13 mouse cellular contexts compared by ENCODE assay signal in the genomic region with DNA sequence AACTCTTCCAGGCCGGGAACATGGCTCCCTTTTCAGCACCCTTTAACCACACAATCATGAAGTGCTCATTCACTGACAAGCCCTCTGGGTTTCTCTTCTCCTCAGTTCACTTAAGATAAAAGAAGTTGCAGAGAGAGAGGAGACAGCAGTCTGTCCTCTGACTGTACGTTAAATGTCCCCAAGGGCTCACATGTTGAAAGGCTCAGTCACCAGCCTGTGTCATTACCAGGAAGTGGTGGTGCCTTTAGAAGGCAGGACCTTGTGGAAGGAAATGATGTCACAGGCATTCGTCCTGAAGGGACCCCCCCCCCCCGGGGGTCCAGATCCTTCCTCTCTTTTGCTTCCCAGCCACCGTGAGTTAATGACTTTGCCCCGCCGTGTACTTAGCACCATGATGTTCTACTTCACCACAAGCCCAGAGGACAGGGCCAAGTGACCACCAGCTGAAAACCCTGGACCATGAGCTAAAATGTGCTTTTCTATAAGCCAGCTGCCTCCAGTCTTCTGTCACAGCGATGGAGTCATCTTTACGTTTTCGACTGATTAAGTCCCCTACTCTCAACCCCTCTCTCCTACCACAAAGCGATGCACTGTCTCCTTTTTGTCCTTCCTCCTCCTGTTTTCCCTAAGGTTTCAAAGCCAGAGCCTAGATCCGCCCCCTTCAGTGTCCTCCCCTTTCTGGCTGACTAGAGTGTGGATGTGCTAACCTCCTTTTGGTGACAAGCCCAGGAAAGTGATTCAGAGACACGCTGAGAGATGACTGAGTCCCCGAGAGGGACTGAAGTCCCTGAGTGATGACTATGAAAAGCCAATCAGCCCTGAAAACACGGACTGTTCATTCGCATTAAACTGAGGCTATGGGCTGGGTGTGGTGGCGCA. TPM values are rescaled to one million over a fixed set of nuclear protein-coding genes. Genes with fewer than 3 reads are reported as not detected.
A peak's percentile ranks its signal among the peaks of the same experiment; 100 is the strongest.
DNase-seq lines count a peak whose midpoint lies in the region; ATAC-seq and TF ChIP-seq lines count a peak whose summit lies in the region.
"Had no signal": no experiment of that assay in that cellular context is flagged by ENCODE, and none has a peak within 500 bp of the region (broad histone marks: within the 10 kb centered on the region; RNA-seq: fewer than 3 reads in every experiment).

No protein-coding gene starts in this region.

- no peak for TF ChIP-seq CTCF in kidney, adult 2 months (conservative IDR thresholded peaks at IDR 0.05; ENCODE audit: insufficient read depth, insufficient read length, low read depth, low read length)

- H3K4me1 ChIP-seq in hindbrain, embryonic 12.5 days: peaks cover 7% of the 10 kb centered on the region; the same call in 1 of the 2 replicates
- peaks cover 12% of the 10 kb centered on the region for H3K4me1 ChIP-seq in hindbrain, embryonic 10.5 days (replicated peaks)
- peaks cover 43% of the 10 kb centered on the region for H3K4me1 ChIP-seq in heart, embryonic 13.5 days
- H3K4me1 ChIP-seq in kidney, adult 2 months (ENCODE audit: control insufficient read depth, insufficient read depth, low read length): no peaks in the 10 kb centered on the region; the same call in 1 of the 2 replicates

- no peaks in the 10 kb centered on the region for H3K36me3 ChIP-seq in hindbrain, embryonic 12.5 days
- no peaks in the 10 kb centered on the region for H3K36me3 ChIP-seq in hindbrain, embryonic 10.5 days
- no peaks in the 10 kb centered on the region for H3K36me3 ChIP-seq in heart, embryonic 13.5 days
- H3K36me3 ChIP-seq in kidney, adult 2 months (ENCODE audit: control insufficient read depth, insufficient read depth, low read length): no peaks in the 10 kb centered on the region
- H3K36me3 ChIP-seq: neural tube, embryonic 12.5 days; stomach, embryonic 15.5 days had no signal

- H3K9ac ChIP-seq in hindbrain, embryonic 12.5 days: no peak overlapping the region
- no peak overlapping the region for H3K9ac ChIP-seq in heart, embryonic 13.5 days
- H3K9ac ChIP-seq: forebrain, postnatal 0 days; neural tube, embryonic 12.5 days; stomach, embryonic 15.5 days had no signal

- no peak for TF ChIP-seq POLR2A in kidney, adult 2 months (IDR thresholded peaks at IDR 0.05; ENCODE audit: low read depth, low read length)

- peaks cover 2% of the 10 kb centered on the region; the same call in 1 of the 2 replicates for H3K27me3 ChIP-seq in hindbrain, embryonic 12.5 days
- H3K27me3 ChIP-seq in hindbrain, embryonic 10.5 days (ENCODE audit: insufficient read depth, poor library complexity, severe bottlenecking): peaks cover 8% of the 10 kb centered on the region
- H3K27me3 ChIP-seq in heart, embryonic 13.5 days (replicated peaks): no peaks in the 10 kb centered on the region
- H3K27me3 ChIP-seq in kidney, adult 2 months (replicated peaks; ENCODE audit: control insufficient read depth, insufficient read depth, low read length): no peaks in the 10 kb centered on the region
- H3K27me3 ChIP-seq: neural tube, embryonic 12.5 days; stomach, embryonic 15.5 days had no signal

- 0 out of 2 replicates have a peak, but pooled peaks have one; percentile 7 for ATAC-seq in hindbrain, embryonic 12.5 days (ENCODE audit: low FRiP score)
- ATAC-seq in heart, embryonic 13.5 days (ENCODE audit: extremely low read depth, insufficient number of reproducible peaks, low FRiP score, low TSS enrichment): no peak
- peak; percentile 73 for ATAC-seq in megakaryocyte, adult 5-6 weeks (ENCODE audit: poor library complexity, severe bottlenecking)

- no peak overlapping the region for H3K27ac ChIP-seq in hindbrain, embryonic 12.5 days
- no peak overlapping the region for H3K27ac ChIP-seq in hindbrain, embryonic 10.5 days
- H3K27ac ChIP-seq in heart, embryonic 13.5 days (replicated peaks): 0 out of 2 replicates have a peak overlapping the region, but pooled peaks have one; percentile 5
- H3K27ac ChIP-seq in kidney, adult 2 months (ENCODE audit: insufficient read depth, low read depth, low read length): no peak overlapping the region
- H3K27ac ChIP-seq: neural tube, embryonic 12.5 days; stomach, embryonic 15.5 days had no signal

- H3K9me3 ChIP-seq in hindbrain, embryonic 12.5 days (replicated peaks): no peaks in the 10 kb centered on the region
- no peaks in the 10 kb centered on the region for H3K9me3 ChIP-seq in hindbrain, embryonic 10.5 days
- H3K9me3 ChIP-seq in heart, embryonic 13.5 days: 0 out of 2 replicates have a peak, but pooled peaks cover under 1% of the 10 kb centered on the region
- H3K9me3 ChIP-seq: neural tube, embryonic 12.5 days; stomach, embryonic 15.5 days had no signal

- no peak for DNase-seq in hindbrain, embryonic 10.5 days (ENCODE audit: low spot score)
- DNase-seq in adrenal gland, adult 8-10 months: peak; percentile 68
- DNase-seq in c-Kit-positive CD71-positive TER-119-positive erythroid progenitor cells, embryonic 14.5 days (ENCODE audit: low spot score): no peak
- no peak for DNase-seq in kidney, adult 2 months
- DNase-seq in layer of hippocampus, postnatal 14 days (ENCODE audit: low spot score in 2 of 2): no peak
- DNase-seq: cerebellum, adult 18-20 months; forebrain, postnatal 0 days; kidney, postnatal 36 days had no signal

- H3K4me3 ChIP-seq in hindbrain, embryonic 12.5 days: no peak overlapping the region
- H3K4me3 ChIP-seq in hindbrain, embryonic 10.5 days: no peak overlapping the region
- no peak overlapping the region for H3K4me3 ChIP-seq in heart, embryonic 13.5 days
- H3K4me3 ChIP-seq in kidney, adult 2 months (ENCODE audit: insufficient read depth, low read depth, low read length): no peak overlapping the region
- H3K4me3 ChIP-seq: neural tube, embryonic 12.5 days had no signal

- H3K4me2 ChIP-seq in hindbrain, embryonic 12.5 days (replicated peaks): no peak overlapping the region
- H3K4me2 ChIP-seq in heart, embryonic 13.5 days: no peak overlapping the region

- 63% methylated on average over 17 of the region's 17 CpGs for WGBS in hindbrain, embryonic 12.5 days
- 72% methylated on average over 17 of the region's 17 CpGs for WGBS in hindbrain, embryonic 10.5 days
- WGBS in heart, embryonic 13.5 days: 41% methylated on average over 17 of the region's 17 CpGs
- WGBS in kidney, adult 2 months: 74% methylated on average over 17 of the region's 17 CpGs

RNA-seq across cellular contexts. Expression of a gene that starts 13.7 kb away (rescaled TPM):
- 61.4 and 64.3 TPM in 2 replicates for polyA plus RNA-seq in hindbrain, embryonic 12.5 days (2016; fragmentation: Nextera tagmentation; extraction: Ambion mirVana)
- 54.7 and 56.4 TPM in 2 replicates for polyA plus RNA-seq in hindbrain, embryonic 10.5 days (2016; fragmentation: Nextera tagmentation; extraction: Ambion mirVana)
- total RNA-seq in adrenal gland, adult 8-10 months (2022): 10 to 100 TPM; 17.4 to 25.4 (median 22.4) TPM
- polyA plus RNA-seq in heart, embryonic 13.5 days (2015; fragmentation: Nextera tagmentation; extraction: Ambion mirVana): 35.4 and 44.6 TPM in 2 replicates
- 33.0 and 47.7 TPM in 2 replicates for total RNA-seq in megakaryocyte, adult 5-6 weeks (2015)
- 14.4 and 15.8 TPM in 2 replicates for total RNA-seq in megakaryocyte, adult 5-6 weeks (2017)
- 7.4 and 9.4 TPM in 2 replicates for polyA plus RNA-seq in kidney, adult 2 months (2012; rRNA removed)
- total RNA-seq in layer of hippocampus, postnatal 14 days (2021): 10 to 100 TPM; 38.1 to 40.3 TPM

RNA-seq across cellular contexts. Expression of a gene that starts 28.9 kb away (rescaled TPM):
- polyA plus RNA-seq in hindbrain, embryonic 12.5 days (2016; fragmentation: Nextera tagmentation; extraction: Ambion mirVana): 52.0 and 52.5 TPM in 2 replicates
- 48.4 and 48.5 TPM in 2 replicates for polyA plus RNA-seq in hindbrain, embryonic 10.5 days (2016; fragmentation: Nextera tagmentation; extraction: Ambion mirVana)
- total RNA-seq in adrenal gland, adult 8-10 months (2022): 10 to 100 TPM; 21.8 to 25.1 (median 23.4) TPM
- 35.1 and 36.0 TPM in 2 replicates for polyA plus RNA-seq in heart, embryonic 13.5 days (2015; fragmentation: Nextera tagmentation; extraction: Ambion mirVana)
- total RNA-seq in megakaryocyte, adult 5-6 weeks (2015): 79.2 and 96.1 TPM in 2 replicates
- 69.0 and 80.6 TPM in 2 replicates for total RNA-seq in megakaryocyte, adult 5-6 weeks (2017)
- polyA plus RNA-seq in kidney, adult 2 months (2012; rRNA removed): 9.4 and 13.7 TPM in 2 replicates
- 10 to 100 TPM; 14.9 to 15.6 TPM for total RNA-seq in layer of hippocampus, postnatal 14 days (2021)

RNA-seq across cellular contexts. Expression of a gene that starts 36.1 kb away (rescaled TPM):
- polyA plus RNA-seq in hindbrain, embryonic 12.5 days (2016; fragmentation: Nextera tagmentation; extraction: Ambion mirVana): 1.4 and 2.0 TPM in 2 replicates
- 0.92 and 1.3 TPM in 2 replicates for polyA plus RNA-seq in hindbrain, embryonic 10.5 days (2016; fragmentation: Nextera tagmentation; extraction: Ambion mirVana)
- 1 to 10 TPM; 4.8 to 6.6 (median 5.6) TPM for total RNA-seq in adrenal gland, adult 8-10 months (2022)
- polyA plus RNA-seq in heart, embryonic 13.5 days (2015; fragmentation: Nextera tagmentation; extraction: Ambion mirVana): 4.8 and 5.4 TPM in 2 replicates
- total RNA-seq in megakaryocyte, adult 5-6 weeks (2015): 0.25 and 0.52 TPM in 2 replicates
- total RNA-seq in megakaryocyte, adult 5-6 weeks (2017): 0.44 and 0.53 TPM in 2 replicates
- polyA plus RNA-seq in kidney, adult 2 months (2012; rRNA removed): 6.1 and 6.3 TPM in 2 replicates
- total RNA-seq in layer of hippocampus, postnatal 14 days (2021): 1 to 10 TPM; 4.4 to 5.0 TPM
